Mouse (Mus musculus) forebrain, postnatal 0 days (tissue): ENCODE results near the gene Cpeb4. TPM values are rescaled to one million over a fixed set of nuclear protein-coding genes. Genes with fewer than 3 reads are reported as not detected.

Source experiments
- ATAC-seq: fragments of 200-750 bp; cut with Nextera tagmentation; 2 replicates; pipeline ENCODE4 v1.8.0; 2017; ENCODE audit warnings: mild to moderate bottlenecking, moderate library complexity
- DNase-seq: peaks from one replicate; pipeline ENCODE4 v3.0.0-alpha.2; 2015
- H3K27ac ChIP-seq: fragments of 300-500 bp; sonication (generic); 2 replicates; pipeline ENCODE4 v1.5.1; 2014; ENCODE audit warnings: low read depth, mild to moderate bottlenecking, antibody characterized with exemption, low read length, moderate library complexity, mixed read lengths
- H3K27me3 ChIP-seq: fragments of 300-500 bp; sonication (generic); 2 replicates; pipeline ENCODE4 v1.6.1; 2014; ENCODE audit warnings: mild to moderate bottlenecking, low read length, mixed read lengths; ENCODE audit not compliant: insufficient read depth
- H3K36me3 ChIP-seq: fragments of 300-500 bp; sonication (generic); 2 replicates; pipeline ENCODE4 v1.6.1; 2014; ENCODE audit warnings: mild to moderate bottlenecking, moderate library complexity; ENCODE audit not compliant: insufficient read depth
- H3K4me1 ChIP-seq: fragments of 300-500 bp; sonication (generic); 2 replicates; pipeline ENCODE4 v1.6.1; 2014; ENCODE audit warnings: antibody characterized with exemption; ENCODE audit not compliant: insufficient read depth
- H3K4me2 ChIP-seq: fragments of 300-500 bp; sonication (generic); 2 replicates; pipeline ENCODE4 v1.6.1; 2014; ENCODE audit warnings: low read depth, mild to moderate bottlenecking, moderate library complexity
- H3K4me3 ChIP-seq: fragments of 300-500 bp; sonication (generic); 2 replicates; pipeline ENCODE4 v1.5.1; 2014; ENCODE audit warnings: low read depth, low read length, mixed read lengths
- H3K9ac ChIP-seq: fragments of 300-500 bp; sonication (generic); 2 replicates; pipeline ENCODE4 v1.6.1; 2014; ENCODE audit warnings: mild to moderate bottlenecking
- H3K9me3 ChIP-seq: fragments of 300-500 bp; sonication (generic); 2 replicates; pipeline ENCODE4 v1.6.1; 2016; ENCODE audit warnings: low read length
- CTCF ChIP-seq: sonication (generic); IDR thresholded peaks from 2 replicates; pipeline ENCODE4 v1.5.1; 2016; ENCODE audit warnings: antibody characterized with exemption, control low read depth, low read depth
- WGBS: fragments of 180-500 bp; shearing (Covaris S2); extraction: QIAGEN DNeasy Blood & Tissue Kit; methylation state at CpG from one replicate; pipeline ENCODE4 v1.1.7; 2014; 5-methylcytosine and 5-hydroxymethylcytosine counted together
- polyA plus RNA-seq: library from polyadenylated mRNA; unstranded; fragments of >200 nt; fragmentation: Nextera tagmentation; extraction: Ambion mirVana; gene quantifications from 2 replicates; pipeline ENCODE4 v1.2.1, GENCODE M21; 2015
- total RNA-seq: library from RNA; depleted of rRNA; stranded (reverse); fragments of >200 nt; gene quantifications from 2 replicates; pipeline ENCODE4 v1.2.3, GENCODE M21; 2014

The Cpeb4 gene
- total and polyA plus RNA-seq, 2 experiments from 2014 or later, result 14.2 to 102 TPM

- ATAC-seq (no peak), DNase-seq (no peak)
- no peaks in the 10 kb centered on the region for H3K36me3 ChIP-seq
- no peak overlapping the region for H3K4me2 ChIP-seq
- no peaks in the 10 kb centered on the region for H3K27me3 ChIP-seq
- H3K4me1 ChIP-seq, result no peaks in the 10 kb centered on the region
- H3K9ac ChIP-seq, result no peak overlapping the region
- H3K4me3 ChIP-seq, result no peak overlapping the region
- 53% methylated on average over 5 of the region's 5 CpGs for WGBS
- no peak for TF ChIP-seq CTCF
- H3K27ac ChIP-seq, result no peak overlapping the region
- no peaks in the 10 kb centered on the region for H3K9me3 ChIP-seq
Observed at GRCm38 (mm10) chr11:31854955-31855354, 17.1 kb upstream of the Cpeb4 start.

DNA sequence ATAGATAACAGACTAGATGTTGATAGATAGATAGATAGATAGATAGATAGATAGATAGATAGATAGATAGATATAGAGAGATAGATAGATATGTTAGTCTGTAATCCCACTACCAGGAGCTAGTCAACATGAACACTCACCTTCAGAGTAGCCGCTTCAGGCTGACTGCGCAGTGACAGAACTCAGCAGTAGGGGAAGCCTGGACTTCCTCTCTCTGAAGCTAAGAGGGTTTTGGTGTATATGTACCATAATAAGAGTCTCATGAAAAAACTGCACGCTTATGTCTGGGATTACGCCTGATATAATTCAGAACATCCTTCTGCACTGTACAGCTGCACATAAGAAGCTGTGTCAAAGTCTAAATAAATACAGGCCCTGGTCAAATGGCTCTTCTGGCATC lies 14.5 kb upstream of the Cpeb4 start:
- no peak for ATAC-seq
- no peak overlapping the region for H3K9ac ChIP-seq
- no peak overlapping the region for H3K4me2 ChIP-seq
- H3K4me1 ChIP-seq, result no peaks in the 10 kb centered on the region
- WGBS, result 96% methylated on average over 4 of the region's 4 CpGs
- H3K36me3 ChIP-seq, result no peaks in the 10 kb centered on the region
- H3K4me3 ChIP-seq, result no peak overlapping the region
- H3K27ac ChIP-seq, result no peak overlapping the region
- no peak for TF ChIP-seq CTCF
- no peak for DNase-seq
- H3K27me3 ChIP-seq, result no peaks in the 10 kb centered on the region
- H3K9me3 ChIP-seq, result no peaks in the 10 kb centered on the region

GRCm38 (mm10) chr11:31861149-31861890 lies 10.7 kb upstream of the Cpeb4 start:
- DNase-seq, result no peak
- no peaks in the 10 kb centered on the region for H3K36me3 ChIP-seq
- no peak overlapping the region for H3K4me2 ChIP-seq
- H3K4me3 ChIP-seq, result no peak overlapping the region
- H3K9ac ChIP-seq, result no peak overlapping the region
- TF ChIP-seq CTCF, result no peak
- no peaks in the 10 kb centered on the region for H3K9me3 ChIP-seq
- no peaks in the 10 kb centered on the region for H3K4me1 ChIP-seq
- WGBS, result 90% methylated on average over 6 of the region's 6 CpGs
- no peak overlapping the region for H3K27ac ChIP-seq
- no peak for ATAC-seq
- H3K27me3 ChIP-seq, result no peaks in the 10 kb centered on the region

DNA sequence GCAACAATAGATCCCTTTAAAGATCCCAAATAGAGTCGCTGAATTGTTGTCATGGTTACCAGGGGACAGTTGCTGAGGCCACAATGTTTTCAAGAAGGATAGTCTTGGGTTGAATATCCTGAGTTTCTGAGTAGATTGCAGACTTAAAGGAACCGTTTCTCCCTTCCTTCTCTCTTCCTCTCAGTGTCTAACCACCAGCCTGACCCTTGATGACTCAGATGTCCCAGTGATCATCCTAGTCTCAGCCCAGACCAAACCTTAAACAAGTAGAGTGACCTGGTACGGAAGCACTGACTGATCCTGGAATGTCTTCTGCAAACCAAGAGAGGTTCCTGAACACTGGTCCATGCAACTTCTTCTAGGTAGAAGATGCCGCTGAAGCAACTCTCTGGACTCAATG lies 4.0 kb upstream of the Cpeb4 start:
- no peak for TF ChIP-seq CTCF
- Histone ChIP-seq H3K4me2 (no peak overlapping the region), H3K4me3 (no peak overlapping the region), H3K9ac (no peak overlapping the region), H3K36me3 (no peaks in the 10 kb centered on the region), H3K4me1 (peaks cover 6% of the 10 kb centered on the region; the same call in 1 of the 2 replicates), H3K27ac (no peak overlapping the region), H3K9me3 (no peaks in the 10 kb centered on the region), H3K27me3 (no peaks in the 10 kb centered on the region)
- 66% methylated on average over 4 of the region's 4 CpGs for WGBS
- no peak for DNase-seq
- no peak for ATAC-seq

DNA sequence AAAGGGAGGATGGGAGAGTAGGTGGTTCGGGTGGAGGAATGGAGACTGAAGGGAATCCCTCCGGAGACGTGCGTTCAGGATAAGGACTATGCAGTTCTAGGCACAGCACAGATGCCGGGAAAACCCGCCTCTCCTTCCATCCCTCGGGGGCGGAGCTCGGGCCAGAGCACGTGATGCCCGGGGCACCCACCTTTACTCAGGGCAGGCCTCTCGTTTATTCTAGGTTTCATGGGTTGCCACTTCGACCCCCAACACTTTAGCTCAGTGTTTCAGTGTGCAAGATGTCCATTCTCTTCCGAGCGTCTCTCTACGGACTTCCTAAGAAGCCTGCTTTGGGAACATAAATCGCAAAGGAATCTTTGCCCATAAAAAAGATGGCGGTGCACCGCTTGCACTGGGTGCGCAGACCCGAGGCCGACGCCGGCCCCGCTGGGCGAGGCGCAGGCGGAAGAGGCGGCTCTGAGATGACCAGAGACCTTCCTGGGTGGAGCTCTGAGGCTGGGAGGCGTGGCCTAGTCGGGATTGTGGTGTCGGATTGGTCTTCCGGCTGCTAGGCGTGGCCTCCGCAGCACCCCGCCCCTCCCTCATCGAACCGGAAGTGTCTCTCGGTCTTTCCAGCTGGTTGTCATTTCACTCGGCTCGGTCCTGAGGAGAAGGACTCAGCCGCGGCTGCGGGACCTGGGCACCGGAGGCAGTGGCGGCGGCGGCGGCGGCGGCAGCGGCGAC lies 1.6 kb upstream of the Cpeb4 start:
- H3K9me3 ChIP-seq, result no peaks in the 10 kb centered on the region
- H3K36me3 ChIP-seq, result no peaks in the 10 kb centered on the region
- peaks cover 6% of the 10 kb centered on the region; the same call in 1 of the 2 replicates for H3K4me1 ChIP-seq
- H3K4me3 ChIP-seq, result peak overlapping the region; percentile 97
- peak overlapping the region; percentile 86 for H3K4me2 ChIP-seq
- peak; percentile 99 for DNase-seq
- H3K9ac ChIP-seq, result peak overlapping the region; percentile 85
- no peak for TF ChIP-seq CTCF
- ATAC-seq, result peak; percentile 99
- H3K27ac ChIP-seq, result peak overlapping the region; percentile 98
- H3K27me3 ChIP-seq, result no peaks in the 10 kb centered on the region
- WGBS, result 1% methylated on average over 53 of the region's 53 CpGs

DNA sequence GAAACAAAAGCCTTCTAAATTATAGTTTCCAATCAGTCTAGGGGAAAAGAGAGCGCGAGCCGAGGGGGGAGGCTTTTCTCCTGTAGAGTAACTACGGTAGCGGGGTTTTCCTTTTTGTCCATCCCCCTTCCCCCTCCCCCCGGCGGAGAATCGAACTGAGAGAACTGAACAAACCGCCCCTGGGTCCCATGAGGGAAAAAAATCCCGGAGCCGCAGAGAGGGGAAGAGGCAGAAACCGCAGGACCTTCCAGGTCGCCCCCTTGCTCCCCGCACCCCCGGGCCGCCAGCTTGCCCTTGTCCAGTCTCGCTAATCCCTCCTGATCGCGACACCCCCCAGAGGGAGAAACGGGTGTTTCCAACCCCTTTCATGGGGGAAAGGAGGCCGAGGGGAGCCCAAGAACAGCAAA lies 873 bp upstream of the Cpeb4 start:
- Histone ChIP-seq H3K36me3 (no peaks in the 10 kb centered on the region), H3K27ac (peak overlapping the region; percentile 98), H3K4me2 (peak overlapping the region; percentile 86), H3K9me3 (no peaks in the 10 kb centered on the region), H3K4me3 (peak overlapping the region; percentile 97), H3K27me3 (no peaks in the 10 kb centered on the region), H3K4me1 (peaks cover 6% of the 10 kb centered on the region; the same call in 1 of the 2 replicates), H3K9ac (peak overlapping the region; percentile 85)
- 2% methylated on average over 20 of the region's 21 CpGs for WGBS
- DNase-seq (peak; percentile 43), ATAC-seq (peak; percentile 8)
- peak; percentile 12; the same call in 1 of the 2 replicates for TF ChIP-seq CTCF
